Mouse (Mus musculus) liver, embryonic 13.5 days (tissue): ENCODE measurements around the gene Eipr1. TPM values are rescaled to one million over a fixed set of nuclear protein-coding genes. Genes with fewer than 3 reads are reported as not detected.
"Not testable (repeated sequence)": the region's sequence is repeated elsewhere in the genome, so short reads cannot be mapped to it uniquely, and the experiment has no call there.

ENCODE experiments used
- ATAC-seq: fragments of 200-750 bp; cut with Nextera tagmentation; 2 replicates; pipeline ENCODE4 v1.8.0; 2017; ENCODE audit warnings: low read depth, mild to moderate bottlenecking, moderate number of reproducible peaks, moderate library complexity
- DNase-seq: peaks from one replicate; pipeline ENCODE4 v3.0.0; 2022
- H3K27ac ChIP-seq: fragments of 300-500 bp; sonication (generic); 2 replicates; pipeline ENCODE4 v1.5.1; 2015; ENCODE audit warnings: moderate library complexity, mild to moderate bottlenecking, inconsistent platforms
- H3K27me3 ChIP-seq: fragments of 300-500 bp; sonication (generic); 2 replicates; pipeline ENCODE4 v1.6.1; 2015; ENCODE audit warnings: mild to moderate bottlenecking, inconsistent platforms
- H3K36me3 ChIP-seq: fragments of 300-500 bp; sonication (generic); 2 replicates; pipeline ENCODE4 v1.6.1; 2015; ENCODE audit warnings: mild to moderate bottlenecking, inconsistent platforms
- H3K4me1 ChIP-seq: fragments of 300-500 bp; sonication (generic); replicated peaks from 2 replicates; pipeline ENCODE4 v1.6.1; 2015; ENCODE audit warnings: inconsistent platforms
- H3K4me2 ChIP-seq: fragments of 300-500 bp; sonication (generic); 2 replicates; pipeline ENCODE4 v1.6.1; 2015; ENCODE audit warnings: inconsistent platforms, mild to moderate bottlenecking, moderate library complexity
- H3K4me3 ChIP-seq: fragments of 300-500 bp; sonication (generic); replicated peaks from 2 replicates; pipeline ENCODE4 v1.5.1; 2015; ENCODE audit warnings: mild to moderate bottlenecking, inconsistent platforms
- H3K9ac ChIP-seq: fragments of 300-500 bp; sonication (generic); 2 replicates; pipeline ENCODE4 v1.6.1; 2015; ENCODE audit warnings: mild to moderate bottlenecking, inconsistent platforms
- H3K9me3 ChIP-seq: fragments of 300-500 bp; sonication (generic); replicated peaks from 2 replicates; pipeline ENCODE4 v1.6.1; 2016; ENCODE audit warnings: inconsistent platforms
- WGBS: fragments of 180-500 bp; shearing (Covaris S2); methylation state at CpG from one replicate; pipeline ENCODE4 v1.1.7; 2015; ENCODE audit not compliant: insufficient replicate concordance; 5-methylcytosine and 5-hydroxymethylcytosine counted together
- polyA plus RNA-seq: library from polyadenylated mRNA; unstranded; fragments of >200 nt; fragmentation: Nextera tagmentation; extraction: Ambion mirVana; gene quantifications from 2 replicates; pipeline ENCODE4 v1.2.1, GENCODE M21; 2015

The Eipr1 gene
- polyA plus RNA-seq, 1 experiment from 2014 or later, result 32.8 TPM

DNA sequence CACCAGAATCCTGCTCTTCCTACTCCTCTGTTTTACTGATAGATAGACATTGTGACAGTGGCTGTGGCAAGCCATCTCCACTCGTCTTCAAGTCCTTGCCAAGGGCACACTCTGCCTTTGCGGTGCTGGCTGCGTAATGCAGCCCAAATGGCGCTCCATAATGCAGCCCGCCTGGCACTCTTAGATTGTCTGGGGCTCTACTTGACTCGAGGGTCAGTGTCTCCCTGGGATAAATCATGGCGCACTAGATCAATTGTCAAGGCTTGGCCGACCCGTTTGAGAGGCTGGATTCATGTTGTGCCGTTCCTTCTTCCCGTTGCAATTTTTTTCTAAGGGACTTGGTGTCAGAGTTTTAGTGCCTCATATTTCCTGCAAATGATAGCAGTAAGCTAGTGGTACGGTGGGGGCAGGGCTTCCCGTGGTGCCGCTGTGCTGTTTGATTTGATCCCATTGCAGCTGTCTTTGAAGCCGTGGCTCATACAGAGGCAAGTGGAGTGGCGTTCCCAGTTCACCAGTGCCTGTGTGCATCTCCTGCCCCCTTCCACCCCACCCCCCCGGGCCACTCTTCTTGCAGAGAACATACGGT lies 160.8 kb downstream of the Eipr1 start:
- WGBS, result 69% methylated on average over 18 of the region's 18 CpGs
- Histone ChIP-seq H3K9ac (no peak overlapping the region), H3K27me3 (no peaks in the 10 kb centered on the region), H3K4me2 (no peak overlapping the region), H3K4me1 (0 out of 2 replicates have a peak, but pooled peaks cover 4% of the 10 kb centered on the region), H3K27ac (no peak overlapping the region), H3K9me3 (no peaks in the 10 kb centered on the region), H3K4me3 (no peak overlapping the region), H3K36me3 (no peaks in the 10 kb centered on the region)
- ATAC-seq, result no peak
- DNase-seq, result no peak

DNA sequence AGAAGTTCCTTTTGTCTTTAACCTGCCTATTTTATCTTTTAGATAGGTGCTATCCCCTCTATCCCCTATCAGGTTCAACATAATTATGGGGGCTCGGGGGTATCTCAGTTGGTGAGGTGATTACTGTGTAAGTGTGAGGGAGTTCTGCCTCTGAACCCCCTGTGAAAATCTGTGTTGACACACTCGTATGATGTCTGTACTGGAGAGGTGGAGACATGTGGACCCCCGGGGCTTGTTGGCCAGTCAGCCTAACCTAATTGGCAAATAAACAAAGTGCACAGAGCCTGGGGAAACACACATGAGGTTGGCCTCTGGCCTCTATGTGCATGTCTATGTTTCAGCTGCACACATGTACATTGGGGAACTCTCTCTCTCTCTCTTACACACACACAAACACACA lies 161.5 kb downstream of the Eipr1 start:
- no peak for DNase-seq
- no peaks in the 10 kb centered on the region for H3K9me3 ChIP-seq
- H3K4me2 ChIP-seq, result no peak overlapping the region
- no peaks in the 10 kb centered on the region for H3K36me3 ChIP-seq
- H3K27ac ChIP-seq, result no peak overlapping the region
- H3K9ac ChIP-seq, result no peak overlapping the region
- H3K4me1 ChIP-seq, result 0 out of 2 replicates have a peak, but pooled peaks cover 4% of the 10 kb centered on the region
- H3K27me3 ChIP-seq, result no peaks in the 10 kb centered on the region
- H3K4me3 ChIP-seq, result no peak overlapping the region
- WGBS, result 46% methylated on average over 3 of the region's 3 CpGs
- ATAC-seq, result no peak

DNA sequence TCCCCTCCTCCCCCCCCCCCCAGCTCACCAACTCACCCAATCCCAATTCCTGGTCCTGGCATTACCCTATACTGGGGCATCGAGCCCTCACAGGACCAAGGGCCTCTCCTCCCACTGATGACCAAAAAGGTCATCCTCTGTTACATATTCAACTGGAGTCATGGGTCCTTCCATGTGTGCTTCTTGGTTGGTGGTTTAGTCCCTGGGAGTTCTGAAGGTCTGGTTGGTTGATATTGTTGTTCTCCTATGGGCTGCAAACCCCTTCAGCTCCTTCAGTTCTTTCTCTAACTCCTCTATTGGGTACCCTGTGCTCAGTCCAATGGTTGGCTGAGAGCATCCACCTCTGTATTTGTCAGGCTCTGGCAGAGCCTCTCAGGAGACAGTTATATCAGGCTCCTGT lies 162.5 kb downstream of the Eipr1 start:
- DNase-seq, H3K27me3 ChIP-seq, ATAC-seq, H3K4me3 ChIP-seq, H3K9me3 ChIP-seq, H3K4me1 ChIP-seq, H3K4me2 ChIP-seq, H3K36me3 ChIP-seq, H3K27ac ChIP-seq, H3K9ac ChIP-seq: not testable (repeated sequence)
- 57% methylated on average over 1 of the region's 1 CpGs for WGBS

Other genes starting within 250 kb of the Eipr1 start
- 0.07 TPM in 1 of 2 replicates, not detected in the other for gene Dcdc2c, start 199.4 kb upstream of the Eipr1 start, polyA plus RNA-seq
- not detected in 2 replicates for gene Allc, start 169.3 kb upstream of the Eipr1 start, polyA plus RNA-seq
- 14.9 and 17.2 TPM in 2 replicates for gene Colec11, start 128.4 kb upstream of the Eipr1 start, polyA plus RNA-seq
- gene Rps7, start 115.8 kb upstream of the Eipr1 start, polyA plus RNA-seq, result 588 and 611 TPM in 2 replicates
- gene Rnaseh1, start 102.2 kb upstream of the Eipr1 start, polyA plus RNA-seq, result 14.6 and 15.2 TPM in 2 replicates
- gene Adi1, start 76.6 kb upstream of the Eipr1 start, polyA plus RNA-seq, result 51.7 and 61.5 TPM in 2 replicates
- gene Trappc12, start 1.3 kb upstream of the Eipr1 start, polyA plus RNA-seq, result 18.6 and 22.1 TPM in 2 replicates